Mouse (Mus musculus) lung, postnatal 25 days (tissue): ENCODE data around the gene Bloc1s3.

Experiments used
- DNase-seq: peaks from one replicate; pipeline ENCODE4 v3.0.0; 2022; ENCODE audit warnings: low spot score

Gene Bloc1s3

GRCm38 (mm10) chr7:19455186-19455585 is 53.0 kb downstream of the Bloc1s3 start:
- no peak for DNase-seq
